Mouse (Mus musculus) midbrain, embryonic 10.5 days (tissue): Measurements from ENCODE around the gene B3gnt5. TPM values are rescaled to one million over a fixed set of nuclear protein-coding genes. Genes with fewer than 3 reads are reported as not detected.

Experiments
- polyA plus RNA-seq: library from polyadenylated mRNA; unstranded; fragments of >200 nt; fragmentation: Nextera tagmentation; extraction: Ambion mirVana; gene quantifications from 2 replicates; pipeline ENCODE4 v1.2.1, GENCODE M21; 2016

B3gnt5 gene
- polyA plus RNA-seq, 1 experiment from 2014 or later = 43.2 TPM

Other genes with a start within 250 kb of the B3gnt5 start
- gene Olfr167, start 237.9 kb upstream of the B3gnt5 start, polyA plus RNA-seq = not detected in 2 replicates
- gene Olfr168, start 224.7 kb upstream of the B3gnt5 start, polyA plus RNA-seq = not detected in 2 replicates
- not detected in 2 replicates for gene Olfr169, start 188.4 kb upstream of the B3gnt5 start, polyA plus RNA-seq
- not detected in 2 replicates for gene Olfr170, start 148.3 kb upstream of the B3gnt5 start, polyA plus RNA-seq
- not detected in 2 replicates for gene Olfr171, start 130.3 kb upstream of the B3gnt5 start, polyA plus RNA-seq
- gene Lamp3, start 53.8 kb upstream of the B3gnt5 start, polyA plus RNA-seq = 0.04 TPM in 1 of 2 replicates, not detected in the other
- gene Klhl6, start 222.8 kb downstream of the B3gnt5 start, polyA plus RNA-seq = 8.7 and 10.3 TPM in 2 replicates